Mouse (Mus musculus) kidney, adult 11 months (tissue): ENCODE measurements around the gene Tbc1d2.
"Not testable (repeated sequence)": the region's sequence is repeated elsewhere in the genome, so short reads cannot be mapped to it uniquely, and the experiment has no call there.

Experiments used
- DNase-seq: peaks from one replicate; pipeline ENCODE4 v3.0.0; 2022

The Tbc1d2 gene

GRCm38 (mm10) chr4:46641283-46641682, 8.7 kb downstream of the Tbc1d2 start:
- no peak for DNase-seq

- no peak for DNase-seq
These were observed 10.1 kb downstream of the Tbc1d2 start for GRCm38 (mm10) chr4:46639866-46640265.

- not testable (repeated sequence) for DNase-seq
These were observed 12.8 kb downstream of the Tbc1d2 start for GRCm38 (mm10) chr4:46637250-46637649.

DNA sequence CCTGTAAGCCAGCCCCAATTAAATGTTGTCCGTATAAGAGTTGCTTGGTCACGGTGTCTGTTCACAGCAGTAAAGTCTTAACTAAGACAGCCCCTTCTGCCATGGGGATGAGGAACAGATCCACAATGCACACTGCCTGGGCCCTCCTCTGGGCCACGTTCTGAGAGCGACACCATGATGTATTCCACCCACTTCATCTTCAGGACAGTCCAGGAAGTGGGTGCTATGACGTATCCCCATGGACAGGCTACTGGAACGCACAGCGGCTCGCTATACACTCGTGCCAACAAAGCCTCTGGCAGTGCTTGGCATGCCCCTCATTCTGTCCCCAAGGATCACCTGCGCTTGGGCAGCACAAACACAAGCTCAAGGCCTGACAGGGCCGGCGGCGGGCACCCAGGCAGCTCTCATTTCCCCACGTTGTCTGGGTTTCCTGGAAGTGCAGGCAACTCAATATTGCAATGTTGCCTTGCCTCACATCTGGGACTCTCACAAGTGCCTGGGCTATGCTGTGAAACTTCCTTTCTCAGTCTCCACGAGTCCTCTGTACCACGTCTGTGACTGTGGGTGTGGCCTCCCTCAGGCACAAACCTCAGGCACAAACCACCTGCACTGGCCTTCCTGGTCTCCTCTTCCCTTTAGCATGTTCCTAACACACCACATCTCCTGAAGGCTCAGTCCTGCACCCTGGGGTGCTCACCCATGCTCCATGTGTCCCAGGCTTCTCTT, 14.1 kb downstream of the Tbc1d2 start:
- no peak for DNase-seq

GRCm38 (mm10) chr4:46634881-46635280, 15.1 kb downstream of the Tbc1d2 start:
- no peak for DNase-seq

DNA sequence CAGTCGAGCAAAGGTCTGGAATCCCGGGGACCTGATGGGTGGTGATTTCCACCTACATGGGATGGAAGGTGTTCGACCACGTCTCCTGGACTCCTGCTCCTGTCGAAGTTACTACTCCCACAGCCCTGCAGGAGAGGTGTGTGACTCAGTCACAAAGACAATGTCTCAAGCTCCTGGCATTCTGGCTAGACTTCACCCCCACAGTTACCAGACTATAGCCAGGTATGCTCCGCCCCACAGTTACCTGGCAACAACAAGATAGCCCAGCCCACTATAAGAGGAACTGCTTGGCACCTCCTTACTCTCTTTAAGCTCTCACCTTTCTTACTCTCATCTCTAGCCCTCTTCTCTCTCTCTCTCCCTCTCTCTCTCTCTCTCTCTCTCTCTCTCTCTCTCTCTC, 16.4 kb downstream of the Tbc1d2 start:
- not testable (repeated sequence) for DNase-seq

DNA sequence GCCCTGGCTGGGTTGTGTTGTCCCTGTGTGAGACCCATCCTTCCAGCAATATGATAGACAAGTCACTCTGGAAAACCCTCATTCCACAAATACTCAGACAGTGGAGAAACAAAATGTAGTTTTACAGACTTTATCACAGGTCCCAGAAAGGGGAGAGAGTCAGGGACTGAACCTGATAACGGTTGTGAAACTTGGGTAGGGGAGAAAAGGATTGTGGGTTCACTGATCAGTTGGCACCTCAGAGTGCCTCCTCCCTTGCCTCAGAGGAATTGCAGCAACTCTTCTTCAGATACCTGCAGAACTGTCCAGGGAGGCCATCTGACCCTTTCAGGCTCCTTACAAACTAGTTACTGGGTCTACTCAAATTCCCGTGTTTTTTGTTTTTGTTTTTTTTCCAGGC, 17.5 kb downstream of the Tbc1d2 start:
- no peak for DNase-seq

GRCm38 (mm10) chr4:46630390-46630789, 19.6 kb downstream of the Tbc1d2 start:
- DNase-seq: no peak

DNA sequence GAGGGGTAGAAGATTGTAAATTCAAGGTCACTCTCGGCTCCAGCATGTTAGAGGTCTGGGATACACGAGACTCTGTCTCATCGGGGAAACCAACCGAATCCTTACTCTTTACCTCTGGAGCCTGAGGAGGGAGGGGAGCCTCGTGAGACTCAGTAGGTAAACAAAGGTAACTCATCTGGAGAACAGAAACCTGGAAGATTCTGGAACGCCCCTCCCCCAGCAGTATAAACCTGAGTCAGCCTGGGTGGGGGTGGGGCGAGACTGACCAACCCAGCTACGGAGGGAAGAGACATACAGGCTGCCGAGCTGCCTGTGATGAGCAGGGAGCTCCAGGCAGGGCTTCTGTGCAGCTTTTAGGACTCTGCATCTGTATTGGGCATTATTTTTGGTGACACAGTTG, 21.1 kb downstream of the Tbc1d2 start:
- no peak for DNase-seq

DNA sequence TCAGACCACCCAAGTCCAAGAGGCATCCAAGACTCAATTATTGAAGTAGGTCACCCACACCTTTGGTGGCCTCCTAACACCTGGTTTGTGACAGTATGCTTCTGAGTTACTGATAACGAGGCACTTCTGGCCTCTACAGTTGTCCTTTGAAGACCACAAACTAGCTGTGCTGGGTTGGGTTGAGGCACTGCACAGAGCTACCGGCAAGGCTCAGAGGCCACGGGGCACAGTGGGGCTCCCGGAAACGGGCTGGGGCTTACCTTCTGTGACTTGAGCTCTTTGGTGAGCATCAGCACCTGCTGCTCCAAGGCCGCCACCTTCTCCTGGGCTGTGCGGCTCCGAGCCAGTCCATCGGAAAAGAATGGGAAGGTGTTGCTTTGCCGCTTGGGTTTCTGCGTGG, 21.9 kb downstream of the Tbc1d2 start:
- no peak for DNase-seq

- DNase-seq: no peak
These were observed 24.9 kb downstream of the Tbc1d2 start for GRCm38 (mm10) chr4:46625101-46625500.

DNA sequence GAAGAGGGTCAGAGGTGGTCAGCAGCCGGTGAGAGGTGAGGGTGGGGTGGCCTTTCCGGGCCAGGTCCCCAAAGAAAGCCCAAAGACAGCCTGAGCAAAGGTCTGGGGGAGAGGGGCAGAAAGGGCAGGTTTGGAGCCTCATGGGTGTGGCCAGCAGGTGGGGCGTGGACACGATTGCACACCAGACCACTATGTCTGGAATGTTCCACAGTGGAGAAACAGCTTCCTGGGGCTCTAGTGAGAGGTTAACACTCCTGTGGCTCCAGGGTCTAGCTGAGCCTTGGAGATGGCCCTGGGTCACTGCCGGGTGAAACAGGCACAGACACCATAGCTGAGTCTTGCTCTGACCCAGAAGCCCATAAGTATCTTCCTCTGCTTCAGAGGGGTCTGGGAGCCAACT, 27.0 kb downstream of the Tbc1d2 start:
- DNase-seq: no peak

DNA sequence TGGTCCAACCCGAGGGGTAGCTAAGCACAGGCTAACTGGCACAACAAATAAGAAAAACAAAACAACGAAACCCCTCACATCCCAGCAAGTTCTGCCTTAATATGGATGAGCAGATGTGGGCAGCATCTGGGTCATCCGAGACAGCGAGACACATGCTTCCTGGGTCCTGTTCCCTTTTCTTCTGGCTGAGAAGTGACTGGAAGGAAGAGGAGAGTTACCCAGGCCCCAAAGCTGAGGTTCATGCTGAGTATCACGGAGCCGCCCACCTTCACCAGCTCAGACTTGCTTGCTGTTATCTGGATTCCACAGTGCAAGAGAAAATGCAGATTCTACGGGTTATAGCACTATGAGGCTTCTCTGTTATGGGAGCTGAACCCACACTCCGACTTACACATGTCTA, 29.1 kb downstream of the Tbc1d2 start:
- DNase-seq: no peak

- DNase-seq: no peak
These were observed 29.7 kb downstream of the Tbc1d2 start for GRCm38 (mm10) chr4:46620330-46620729.

DNA sequence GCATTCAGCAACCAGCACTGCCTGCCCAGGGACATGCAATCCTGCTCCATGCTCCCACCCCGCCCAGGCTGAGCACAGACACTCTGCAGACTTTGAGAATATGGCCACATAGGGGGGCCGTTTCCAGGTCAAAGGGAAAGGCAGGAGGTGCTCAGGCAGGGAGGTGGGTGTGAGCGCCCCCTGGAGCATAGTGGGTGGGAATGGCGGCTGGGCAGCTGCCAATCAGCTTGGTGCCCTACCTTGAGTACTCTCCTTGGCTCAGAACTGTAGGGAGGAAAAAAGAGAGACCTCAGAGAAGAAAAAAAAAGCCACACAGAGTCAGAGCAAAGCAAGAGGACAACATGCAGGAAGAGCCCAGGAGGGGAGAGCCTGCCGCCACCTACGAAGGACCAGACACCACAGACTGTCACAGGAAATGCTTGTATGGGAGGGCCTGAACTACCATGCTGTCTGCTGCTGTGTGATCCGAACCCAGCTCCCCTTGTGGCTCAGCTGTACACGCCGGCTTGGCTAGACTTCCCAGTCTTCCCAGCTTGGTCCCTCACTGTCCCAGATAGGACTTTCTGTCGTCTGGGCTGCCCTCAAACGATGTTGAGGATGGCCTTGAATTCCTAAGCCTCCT, 31.7 kb downstream of the Tbc1d2 start:
- no peak for DNase-seq

DNA sequence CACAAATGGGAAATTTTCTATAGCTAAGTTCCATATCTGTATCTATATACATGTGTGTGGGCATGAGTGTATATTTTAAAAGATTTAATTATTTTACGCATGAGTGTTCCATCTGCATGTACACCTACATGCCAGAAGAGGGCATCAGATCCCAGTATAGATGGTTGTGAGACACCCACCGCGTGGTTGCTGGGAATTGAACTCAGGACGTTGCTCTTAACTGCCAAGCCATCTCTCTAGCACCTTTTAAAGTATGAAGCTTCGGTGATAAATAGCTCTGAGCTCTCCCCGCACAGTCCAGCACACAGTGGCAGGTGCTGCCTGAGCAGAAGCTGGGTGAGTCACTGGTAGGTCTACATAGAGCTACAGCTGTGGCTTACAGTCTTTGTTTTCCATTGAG, 32.6 kb downstream of the Tbc1d2 start:
- DNase-seq: no peak

DNA sequence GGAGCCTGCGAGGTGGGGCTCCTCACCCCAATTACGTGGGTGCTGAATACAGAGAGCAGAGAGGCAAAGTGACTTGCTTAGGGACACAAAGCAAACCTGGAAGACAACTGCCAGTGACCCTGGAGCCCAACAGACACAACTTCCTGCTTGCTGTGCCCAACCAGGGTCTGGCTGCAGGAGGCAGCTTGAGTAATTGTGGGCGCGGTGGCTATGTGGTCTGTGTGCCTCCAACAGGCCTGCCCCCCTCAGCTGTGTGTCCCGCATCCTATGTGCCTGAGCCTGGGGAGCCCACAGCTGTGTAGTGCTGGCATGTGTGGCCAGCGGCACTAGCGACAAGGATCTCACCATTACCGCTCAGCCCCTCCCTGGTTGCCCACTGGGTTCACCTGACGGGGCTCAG, 35.4 kb downstream of the Tbc1d2 start:
- DNase-seq: no peak

GRCm38 (mm10) chr4:46613618-46614017, 36.4 kb downstream of the Tbc1d2 start:
- no peak for DNase-seq

DNA sequence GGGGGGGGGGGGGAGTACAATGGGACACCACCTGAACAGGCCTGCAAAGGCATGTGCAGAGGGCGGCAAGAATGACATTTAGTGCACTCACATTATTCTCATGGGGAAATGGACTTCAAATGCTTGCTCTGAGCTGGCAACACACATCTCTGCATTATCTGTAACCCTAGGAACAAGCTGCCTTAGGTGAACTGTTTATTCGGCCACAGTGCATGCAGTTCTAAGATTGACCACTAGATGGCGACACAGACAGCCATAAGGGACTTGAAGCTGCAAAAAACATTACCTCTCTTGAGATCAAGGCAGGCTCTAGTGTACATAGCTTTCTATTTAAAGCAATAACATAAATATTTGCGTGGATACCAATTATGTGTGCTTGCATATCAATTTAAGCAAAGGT, 38.8 kb downstream of the Tbc1d2 start:
- peak; percentile 61 for DNase-seq

DNA sequence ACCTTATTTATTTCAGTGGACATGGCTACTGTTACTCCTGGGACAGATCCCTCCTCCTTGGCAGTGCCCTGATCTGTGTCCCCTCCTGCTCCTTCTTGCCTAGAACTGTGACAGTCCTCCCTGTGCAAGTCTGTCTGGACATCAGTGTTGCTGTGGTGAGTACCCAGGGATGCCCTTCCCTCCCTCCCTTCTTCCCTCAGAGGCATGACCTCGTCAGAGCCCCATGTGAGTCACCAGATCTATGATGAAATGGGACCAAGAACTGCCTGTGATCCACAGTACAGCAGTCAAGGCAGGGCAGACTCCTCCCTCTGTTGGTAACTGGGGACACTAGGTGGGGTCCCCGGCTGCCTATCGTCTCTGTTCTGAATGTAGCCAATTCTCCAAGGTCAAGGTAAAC, 42.4 kb downstream of the Tbc1d2 start:
- no peak for DNase-seq

DNA sequence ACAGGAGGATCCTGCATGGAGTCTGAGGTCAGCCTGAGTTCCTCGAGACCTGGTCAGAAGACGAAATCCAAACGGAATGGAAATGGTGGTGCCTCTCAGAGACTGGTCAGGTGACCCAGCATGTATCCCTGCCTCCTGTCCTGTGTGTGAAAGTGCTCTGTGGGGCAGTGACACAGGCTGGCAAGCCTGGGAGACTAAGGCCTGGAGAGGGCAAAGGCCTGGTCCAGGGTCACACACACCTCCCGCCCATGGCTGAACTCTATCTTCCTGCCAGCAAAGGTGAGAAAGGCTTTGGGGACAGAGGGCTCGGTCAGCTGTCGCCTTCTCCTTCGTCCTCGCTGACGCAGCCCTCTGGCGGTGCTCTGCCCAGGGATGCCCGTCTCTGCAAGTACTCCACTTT, 44.6 kb downstream of the Tbc1d2 start:
- DNase-seq: no peak

- DNase-seq: no peak
These were observed 47.3 kb downstream of the Tbc1d2 start for GRCm38 (mm10) chr4:46602704-46603103.

DNA sequence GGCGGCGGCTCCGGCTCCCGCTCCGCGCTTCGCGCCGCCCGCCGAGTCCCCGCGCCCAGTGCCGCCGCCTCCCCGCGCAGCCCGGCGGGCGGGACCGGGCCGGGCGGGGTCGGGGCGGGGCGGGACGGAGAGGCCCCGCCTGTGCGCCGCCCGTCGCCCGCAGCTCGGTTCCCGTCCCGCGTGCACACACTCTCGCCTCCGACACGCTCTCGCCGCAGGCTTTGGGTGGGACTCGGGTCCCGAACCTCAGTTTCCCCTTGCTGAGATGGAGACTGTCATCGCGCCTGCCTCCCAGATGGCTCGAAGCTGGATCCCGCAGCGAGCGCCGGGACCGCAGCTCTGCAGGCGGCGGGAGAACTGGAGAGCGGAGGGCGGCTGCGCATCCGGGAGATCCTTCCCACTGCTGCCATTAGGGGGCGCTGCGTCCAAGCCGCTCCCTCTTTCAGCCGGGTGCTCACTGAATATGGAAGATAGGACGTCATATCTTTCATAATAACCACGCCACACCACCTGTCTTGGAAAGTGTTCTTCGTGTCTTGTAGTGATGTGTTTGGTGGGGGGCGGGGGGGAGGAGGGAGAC, 48.1 kb downstream of the Tbc1d2 start, which contains the start of gene Coro2a:
Coro2a (minus strand) TSS at position 359 of the 580 bp plus-strand sequence.
- peak; percentile 51 for DNase-seq

DNA sequence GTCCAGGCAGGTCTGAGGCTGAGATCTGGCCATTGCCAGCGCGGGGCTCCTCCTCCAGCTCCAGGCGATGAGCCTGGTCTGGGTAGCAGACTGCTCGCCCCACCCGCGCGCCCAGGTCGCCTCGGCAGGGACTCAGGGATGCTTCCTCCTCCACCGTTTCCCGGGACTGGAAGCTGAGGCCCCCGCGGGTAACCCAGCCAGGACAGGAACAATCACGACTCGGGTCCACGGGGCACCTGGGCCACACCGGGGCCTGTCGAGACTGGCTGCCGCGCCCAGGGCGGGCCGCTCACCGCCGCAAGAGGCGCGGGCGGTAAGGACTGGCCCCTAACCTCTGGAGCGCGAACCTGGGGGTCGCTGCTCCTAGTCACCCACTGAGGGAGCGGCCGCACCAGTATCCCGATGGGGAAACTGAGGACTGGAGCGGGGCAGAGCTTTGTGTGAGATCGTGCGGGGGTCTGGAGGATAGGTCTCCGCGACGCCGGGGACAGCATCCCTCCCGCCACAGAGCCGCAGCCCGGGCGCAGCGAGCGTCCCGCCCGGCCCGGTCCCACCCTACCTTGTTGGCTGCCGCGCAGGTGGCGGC, 48.7 kb downstream of the Tbc1d2 start:
- DNase-seq: no peak
